Mouse (Mus musculus): ENCODE measurements around the gene Guca2b.

DNA sequence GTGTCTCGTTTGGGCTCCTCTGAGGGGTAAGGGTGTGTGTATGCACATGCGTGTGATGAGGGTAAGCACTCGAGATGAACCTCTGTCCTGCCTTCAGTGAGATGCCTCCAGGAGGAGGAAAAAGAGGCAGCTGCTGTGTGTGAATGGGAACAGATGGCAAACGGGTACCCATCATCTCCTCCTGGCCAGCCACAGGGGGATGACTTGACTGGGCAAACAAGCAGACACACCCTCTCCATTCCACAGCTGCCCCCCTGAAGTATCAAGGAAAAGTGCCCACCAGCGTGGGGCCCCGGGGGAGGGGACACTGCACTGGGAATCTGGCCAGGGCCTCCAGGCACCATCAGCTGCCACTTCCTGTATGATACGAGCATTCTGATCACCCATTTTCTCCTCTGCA is 25.4 kb downstream of the Guca2b start:
- no peak for TF ChIP-seq CTCF (IDR thresholded peaks at IDR 0.05; ENCODE audit: low read depth, low read length)
- no peak for TF ChIP-seq POLR2A (IDR thresholded peaks at IDR 0.05; ENCODE audit: insufficient read depth, low read length)

All from ES-Bruce4 (cell line).